Mouse (Mus musculus) heart, postnatal 0 days (tissue): ENCODE results near the gene Gcn1l1. TPM values are rescaled to one million over a fixed set of nuclear protein-coding genes. Genes with fewer than 3 reads are reported as not detected.

ENCODE experiments used
- ATAC-seq: fragments of 200-750 bp; cut with Nextera tagmentation; 2 replicates; pipeline ENCODE4 v1.8.0; 2017; ENCODE audit warnings: low read depth, moderate number of reproducible peaks, moderate library complexity; ENCODE audit not compliant: insufficient read depth
- DNase-seq: peaks from one replicate; pipeline ENCODE4 v3.0.0-alpha.2; 2016; ENCODE audit warnings: low spot score
- H3K27ac ChIP-seq: fragments of 300-500 bp; sonication (generic); 2 replicates; pipeline ENCODE4 v1.5.1; 2014; ENCODE audit warnings: low read depth, mild to moderate bottlenecking
- H3K27me3 ChIP-seq: fragments of 300-500 bp; sonication (generic); 2 replicates; pipeline ENCODE4 v1.6.1; 2014; ENCODE audit warnings: low read length, mixed read lengths; ENCODE audit not compliant: control insufficient read depth, insufficient read depth
- H3K36me3 ChIP-seq: fragments of 300-500 bp; sonication (generic); replicated peaks from 2 replicates; pipeline ENCODE4 v1.6.1; 2014; ENCODE audit warnings: low read length, mixed read lengths; ENCODE audit not compliant: control insufficient read depth, insufficient read depth
- H3K4me1 ChIP-seq: fragments of 300-500 bp; sonication (generic); 2 replicates; pipeline ENCODE4 v1.6.1; 2014; ENCODE audit warnings: antibody characterized with exemption; ENCODE audit not compliant: control insufficient read depth, insufficient read depth
- H3K4me2 ChIP-seq: fragments of 300-500 bp; sonication (generic); 2 replicates; pipeline ENCODE4 v1.6.1; 2014; ENCODE audit warnings: low read depth, mild to moderate bottlenecking, low read length, moderate library complexity
- H3K4me3 ChIP-seq: fragments of 300-500 bp; sonication (generic); 2 replicates; pipeline ENCODE4 v1.5.1; 2014; ENCODE audit warnings: low read depth, low read length
- H3K9ac ChIP-seq: fragments of 300-500 bp; sonication (generic); replicated peaks from 2 replicates; pipeline ENCODE4 v1.6.1; 2014; ENCODE audit warnings: low read depth, low read length, mixed read lengths
- H3K9me3 ChIP-seq: fragments of 300-500 bp; sonication (generic); replicated peaks from 2 replicates; pipeline ENCODE4 v1.6.1; 2016; ENCODE audit warnings: low read length; ENCODE audit not compliant: control insufficient read depth
- CTCF ChIP-seq: IDR thresholded peaks from 2 replicates; pipeline ENCODE4 v1.5.1; 2016; ENCODE audit warnings: antibody characterized with exemption, control low read depth, low read depth
- EP300 ChIP-seq: IDR thresholded peaks from 2 replicates; pipeline ENCODE4 v1.6.1; 2016; ENCODE audit warnings: antibody characterized with exemption, low read depth
- WGBS: fragments of 180-500 bp; shearing (Covaris S2); extraction: QIAGEN DNeasy Blood & Tissue Kit; methylation state at CpG from one replicate; pipeline ENCODE4 v1.1.7; 2014; 5-methylcytosine and 5-hydroxymethylcytosine counted together
- polyA plus RNA-seq: library from polyadenylated mRNA; unstranded; fragments of >200 nt; fragmentation: Nextera tagmentation; extraction: Ambion mirVana; gene quantifications from 2 replicates; pipeline ENCODE4 v1.2.1, GENCODE M21; 2015
- total RNA-seq: library from RNA; depleted of rRNA; stranded (reverse); fragments of >200 nt; gene quantifications from 2 replicates; pipeline ENCODE4 v1.2.3, GENCODE M21; 2014; ENCODE audit warnings: low replicate concordance

Gcn1l1 gene
- total and polyA plus RNA-seq, 2 experiments from 2014 or later = 13.6 to 38.3 TPM

DNA sequence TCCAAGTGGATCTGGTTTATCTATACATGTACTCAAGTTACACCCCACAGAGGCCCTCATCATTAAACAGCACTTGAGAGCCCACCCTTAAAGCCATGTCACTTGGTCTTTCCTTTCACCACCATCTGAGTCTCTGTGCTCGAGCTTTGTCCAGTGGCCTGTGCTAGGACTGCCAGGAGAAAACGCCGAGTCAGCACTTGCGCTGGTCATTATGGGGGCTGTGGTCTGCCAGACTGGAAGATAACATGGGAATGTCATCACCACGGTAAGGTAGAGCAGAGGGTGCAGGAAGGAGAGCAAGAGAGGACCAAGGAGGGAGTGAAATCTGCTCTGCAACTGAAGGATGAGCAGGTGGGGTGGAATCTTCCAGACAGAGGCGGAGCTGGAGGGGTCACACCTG, 93.3 kb downstream of the Gcn1l1 start:
- H3K9me3 ChIP-seq = no peaks in the 10 kb centered on the region
- H3K27ac ChIP-seq = no peak overlapping the region
- H3K4me3 ChIP-seq = no peak overlapping the region
- H3K9ac ChIP-seq = no peak overlapping the region
- ATAC-seq (no peak), DNase-seq (no peak)
- H3K27me3 ChIP-seq = no peaks in the 10 kb centered on the region
- no peak overlapping the region for H3K4me2 ChIP-seq
- WGBS = 43% methylated on average over 6 of the region's 6 CpGs
- TF ChIP-seq EP300 = no peak
- no peak for TF ChIP-seq CTCF
- no peaks in the 10 kb centered on the region for H3K36me3 ChIP-seq
- no peaks in the 10 kb centered on the region for H3K4me1 ChIP-seq

DNA sequence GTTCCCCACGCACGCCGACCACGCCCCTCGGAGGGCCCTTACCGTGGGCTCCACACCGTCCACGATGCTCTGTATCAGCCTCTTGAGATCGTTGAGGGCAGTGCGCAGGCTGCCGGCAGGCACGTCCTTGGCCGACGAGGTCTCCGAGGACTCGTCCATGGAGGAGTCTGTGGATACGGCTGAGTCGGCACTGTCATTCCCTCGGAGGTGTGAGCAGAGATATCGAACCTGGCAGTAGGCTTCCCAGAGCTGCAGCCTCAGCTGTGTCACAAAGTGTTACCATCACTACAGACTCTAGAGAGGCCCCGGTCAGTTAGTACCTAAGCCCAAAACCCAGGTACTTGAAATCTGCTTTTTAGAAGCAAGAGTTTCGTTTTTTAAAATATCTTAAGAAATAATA, 97.6 kb downstream of the Gcn1l1 start:
- H3K9me3 ChIP-seq = no peaks in the 10 kb centered on the region
- H3K4me1 ChIP-seq = no peaks in the 10 kb centered on the region
- no peak for DNase-seq
- no peak overlapping the region for H3K4me3 ChIP-seq
- no peak overlapping the region for H3K9ac ChIP-seq
- no peak; the same call in 1 of the 2 replicates for ATAC-seq
- H3K27ac ChIP-seq = no peak overlapping the region
- no peak overlapping the region for H3K4me2 ChIP-seq
- no peaks in the 10 kb centered on the region for H3K27me3 ChIP-seq
- TF ChIP-seq EP300 = no peak
- H3K36me3 ChIP-seq = no peaks in the 10 kb centered on the region
- 32% methylated on average over 22 of the region's 22 CpGs for WGBS

DNA sequence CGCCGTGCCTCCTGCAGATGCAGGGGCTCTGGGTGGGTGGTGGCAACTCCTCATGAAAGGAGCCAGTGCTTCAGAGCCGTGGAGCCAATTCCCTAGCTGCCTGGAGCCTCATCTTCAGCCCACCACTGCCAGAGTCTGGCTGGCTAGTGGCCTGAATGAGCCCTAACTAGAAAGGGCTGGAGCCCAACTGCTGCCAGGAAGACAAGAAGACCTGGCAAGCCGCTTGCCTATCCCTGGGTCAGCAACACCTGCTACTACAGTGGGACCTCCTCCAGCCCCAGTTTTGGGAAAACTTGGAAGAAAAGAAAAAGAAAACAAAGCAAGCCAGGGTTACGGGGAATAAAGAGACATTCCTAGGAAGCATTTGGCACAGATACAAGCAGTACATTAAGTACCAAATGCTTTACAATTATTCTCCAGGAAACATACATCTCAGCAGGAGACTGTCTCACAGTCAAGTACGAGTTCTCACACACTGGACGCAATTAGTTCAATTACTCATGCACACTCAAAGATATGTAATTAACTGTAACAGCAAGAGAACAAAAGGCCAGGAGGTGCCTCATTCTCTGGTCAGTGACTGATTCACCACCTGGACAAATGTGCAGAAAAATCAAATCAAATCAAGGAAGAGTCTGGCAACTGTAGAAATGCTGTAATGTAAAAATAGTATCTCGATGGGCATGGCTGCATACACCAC, 101.5 kb downstream of the Gcn1l1 start:
- no peak overlapping the region for H3K4me3 ChIP-seq
- H3K9ac ChIP-seq = no peak overlapping the region
- ATAC-seq (no peak), DNase-seq (no peak)
- no peaks in the 10 kb centered on the region for H3K27me3 ChIP-seq
- H3K27ac ChIP-seq = no peak overlapping the region
- H3K36me3 ChIP-seq = no peaks in the 10 kb centered on the region
- no peaks in the 10 kb centered on the region for H3K4me1 ChIP-seq
- no peak overlapping the region for H3K4me2 ChIP-seq
- no peak for TF ChIP-seq EP300
- no peak for TF ChIP-seq CTCF
- 65% methylated on average over 8 of the region's 8 CpGs for WGBS
- H3K9me3 ChIP-seq = no peaks in the 10 kb centered on the region

- H3K9ac ChIP-seq = no peak overlapping the region
- no peak overlapping the region for H3K4me2 ChIP-seq
- H3K27me3 ChIP-seq = no peaks in the 10 kb centered on the region
- H3K27ac ChIP-seq = no peak overlapping the region
- no peak for DNase-seq
- H3K4me3 ChIP-seq = no peak overlapping the region
- no peaks in the 10 kb centered on the region for H3K4me1 ChIP-seq
- TF ChIP-seq CTCF = no peak
- no peak for TF ChIP-seq EP300
- WGBS = 78% methylated on average over 8 of the region's 8 CpGs
- H3K36me3 ChIP-seq = no peaks in the 10 kb centered on the region
- no peak for ATAC-seq
- H3K9me3 ChIP-seq = no peaks in the 10 kb centered on the region
Measured at GRCm38 (mm10) chr5:115667210-115667609, 102.2 kb downstream of the Gcn1l1 start.

DNA sequence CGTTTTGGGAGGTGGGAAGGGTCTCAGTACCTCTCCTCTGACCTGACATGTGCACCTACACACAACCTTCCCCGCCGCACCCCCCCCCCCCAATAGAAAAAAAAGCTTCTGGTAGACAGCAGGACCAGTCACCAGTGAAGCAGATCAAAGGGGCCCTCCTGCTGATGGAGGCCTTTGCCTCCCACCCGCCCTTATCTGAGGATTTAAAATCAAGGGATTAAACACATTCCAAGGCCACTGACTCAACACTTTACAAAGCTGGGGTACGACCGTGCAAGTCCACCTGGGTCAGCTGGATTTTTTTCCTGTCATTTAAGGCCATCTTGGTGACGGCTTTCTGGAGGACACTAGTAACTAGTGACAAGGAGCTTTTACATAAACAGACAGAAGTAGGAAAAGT, 102.8 kb downstream of the Gcn1l1 start:
- Histone ChIP-seq H3K27ac (no peak overlapping the region), H3K9ac (no peak overlapping the region), H3K4me1 (no peaks in the 10 kb centered on the region), H3K4me2 (no peak overlapping the region), H3K36me3 (no peaks in the 10 kb centered on the region), H3K4me3 (no peak overlapping the region), H3K27me3 (no peaks in the 10 kb centered on the region), H3K9me3 (no peaks in the 10 kb centered on the region)
- TF ChIP-seq EP300 (no peak), CTCF (no peak)
- WGBS = 27% methylated on average over 7 of the region's 7 CpGs
- ATAC-seq = no peak
- no peak for DNase-seq

DNA sequence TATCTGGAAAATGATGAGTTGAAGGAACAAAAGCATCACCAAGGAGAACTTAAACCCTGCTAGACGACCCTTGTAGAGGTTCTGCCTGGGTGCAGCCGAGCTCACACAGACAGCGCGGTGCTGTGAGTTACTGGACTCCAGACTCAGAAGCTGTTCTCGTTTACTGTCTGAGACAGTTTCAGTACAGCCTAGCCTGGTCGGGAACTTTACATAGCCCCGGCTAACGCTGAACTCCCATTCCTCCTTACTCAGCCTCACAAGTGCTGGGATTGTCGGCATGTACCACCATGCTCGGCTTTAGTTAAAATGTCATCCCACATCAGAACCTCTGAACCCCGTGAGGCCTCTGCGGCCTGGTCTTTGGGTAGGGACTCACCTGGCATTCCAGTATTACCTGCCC, 103.9 kb downstream of the Gcn1l1 start:
- no peak for TF ChIP-seq EP300
- no peak for TF ChIP-seq CTCF
- H3K36me3 ChIP-seq = no peaks in the 10 kb centered on the region
- no peak overlapping the region for H3K27ac ChIP-seq
- H3K4me2 ChIP-seq = no peak overlapping the region
- H3K9me3 ChIP-seq = no peaks in the 10 kb centered on the region
- no peak for DNase-seq
- no peak overlapping the region for H3K9ac ChIP-seq
- H3K4me1 ChIP-seq = no peaks in the 10 kb centered on the region
- 83% methylated on average over 12 of the region's 12 CpGs for WGBS
- no peaks in the 10 kb centered on the region for H3K27me3 ChIP-seq
- no peak overlapping the region for H3K4me3 ChIP-seq
- no peak for ATAC-seq
